Mouse (Mus musculus) cortical plate, adult 2 months (tissue): ENCODE data around the gene Lasp1. TPM values are rescaled to one million over a fixed set of nuclear protein-coding genes. Genes with fewer than 3 reads are reported as not detected.
A peak's percentile ranks its signal among the peaks of the same experiment; 100 is the strongest.
"Not testable (repeated sequence)": the region's sequence is repeated elsewhere in the genome, so short reads cannot be mapped to it uniquely, and the experiment has no call there.

Experiments used
- H3K27ac ChIP-seq: fragments of 200-500 bp; 2 replicates; pipeline ENCODE4 v1.5.1; 2012; ENCODE audit warnings: low read length, control low read depth, inconsistent platforms; ENCODE audit not compliant: insufficient read depth
- H3K4me1 ChIP-seq: fragments of 200-500 bp; 2 replicates; pipeline ENCODE4 v1.6.1; 2011; ENCODE audit warnings: low read length; ENCODE audit not compliant: control insufficient read depth, insufficient read depth
- H3K4me3 ChIP-seq: fragments of 200-500 bp; 2 replicates; pipeline ENCODE4 v1.5.1; 2011; ENCODE audit warnings: mild to moderate bottlenecking, low read length, control low read depth; ENCODE audit not compliant: insufficient read depth
- CTCF ChIP-seq: fragments of 200-500 bp; IDR thresholded peaks from 2 replicates; pipeline ENCODE4 v1.5.1; 2011; ENCODE audit warnings: mild to moderate bottlenecking, control low read depth, low read length; ENCODE audit not compliant: insufficient read depth; ENCODE audit errors: extremely low read depth
- POLR2A ChIP-seq: fragments of 200-500 bp; IDR thresholded peaks from 2 replicates; pipeline ENCODE4 v1.6.1; 2011; ENCODE audit warnings: mild to moderate bottlenecking, low read length, control low read depth; ENCODE audit not compliant: insufficient read depth; ENCODE audit errors: extremely low read depth
- polyA plus RNA-seq: library from polyadenylated mRNA; depleted of rRNA; stranded (reverse); fragments of >200 nt; gene quantifications from 2 replicates; pipeline ENCODE4 v1.2.3, GENCODE M21; 2012

Lasp1 gene
- polyA plus RNA-seq, 1 experiment, result 130 TPM

DNA sequence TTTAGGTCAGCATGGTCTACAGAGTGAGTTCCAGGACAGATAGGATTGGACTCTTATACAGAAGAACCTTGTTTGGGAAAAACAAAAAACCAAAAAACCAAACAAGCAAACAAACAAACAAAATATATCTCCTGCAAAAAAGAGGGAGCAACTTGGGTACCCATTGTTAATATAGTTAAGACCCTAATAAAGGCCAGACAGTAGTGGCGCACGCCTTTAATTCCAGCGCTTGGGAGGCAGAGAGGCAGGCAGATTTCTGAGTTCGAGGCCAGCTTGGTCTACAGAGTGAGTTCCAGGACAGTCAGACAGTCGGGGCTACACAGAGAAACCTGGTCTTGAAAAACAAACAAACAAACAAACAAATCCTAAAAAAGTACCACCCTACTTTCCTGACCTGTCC lies 9.1 kb upstream of the Lasp1 start:
- H3K4me3 ChIP-seq, result no peak overlapping the region
- TF ChIP-seq POLR2A (no peak), CTCF (no peak)

DNA sequence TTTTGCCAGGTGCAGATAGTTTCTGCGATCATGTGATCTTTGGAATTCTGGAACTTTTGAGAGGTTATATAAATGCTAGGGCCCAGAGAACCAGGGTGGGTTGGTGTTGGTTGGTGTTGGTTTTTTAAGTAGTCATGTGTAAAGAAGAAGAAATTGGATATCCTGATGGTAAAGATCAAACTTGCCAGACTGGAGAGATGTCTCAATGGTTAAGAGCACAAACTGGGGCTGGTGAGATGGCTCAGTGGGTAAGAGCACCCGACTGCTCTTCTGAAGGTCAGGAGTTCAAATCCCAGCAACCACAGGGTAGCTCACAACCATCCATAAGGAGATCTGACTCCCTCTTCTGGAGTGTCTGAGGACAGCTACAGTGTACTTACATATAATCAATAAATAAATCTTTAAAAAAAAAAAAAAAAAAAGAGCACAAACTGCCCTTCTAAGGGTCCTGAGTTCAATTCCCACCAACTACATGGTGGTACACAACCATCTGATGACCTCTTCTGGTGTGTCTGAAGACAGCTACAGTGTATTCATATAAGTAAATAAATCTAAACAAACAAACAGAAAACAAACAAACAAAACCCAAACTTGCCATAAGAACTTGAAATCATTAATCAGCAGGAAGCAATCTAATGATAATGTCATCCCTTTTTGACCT lies 7.9 kb upstream of the Lasp1 start:
- not testable (repeated sequence) for H3K4me1 ChIP-seq, H3K27ac ChIP-seq, H3K4me3 ChIP-seq

More for the DNA sequence above, 9.1 kb upstream of the Lasp1 start:
- Histone ChIP-seq H3K4me1 (no peaks in the 10 kb centered on the region), H3K27ac (no peak overlapping the region)

DNA sequence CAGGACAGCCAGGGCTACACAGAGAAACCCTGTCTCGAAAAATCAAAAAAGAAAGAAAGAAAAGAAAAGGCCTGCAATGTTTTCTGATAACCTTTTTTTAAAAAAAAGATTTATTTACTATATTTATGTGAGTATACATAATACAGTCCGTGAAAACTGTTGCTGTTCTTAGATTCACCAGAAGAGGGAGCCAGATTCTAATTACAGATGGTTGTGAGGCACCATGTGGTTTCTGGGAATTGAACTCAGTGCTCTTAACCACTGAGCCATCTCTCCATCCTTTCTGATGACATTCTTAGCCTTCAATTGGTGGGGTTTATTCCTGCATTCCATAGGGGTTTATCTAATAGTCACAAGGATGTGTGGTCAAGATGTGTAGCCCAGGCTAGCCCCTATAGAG lies 5.6 kb upstream of the Lasp1 start:
- TF ChIP-seq CTCF (peak; percentile 34; the same call in 1 of the 2 replicates), POLR2A (no peak)
- Histone ChIP-seq H3K27ac (no peak overlapping the region), H3K4me1 (no peaks in the 10 kb centered on the region), H3K4me3 (no peak overlapping the region)

DNA sequence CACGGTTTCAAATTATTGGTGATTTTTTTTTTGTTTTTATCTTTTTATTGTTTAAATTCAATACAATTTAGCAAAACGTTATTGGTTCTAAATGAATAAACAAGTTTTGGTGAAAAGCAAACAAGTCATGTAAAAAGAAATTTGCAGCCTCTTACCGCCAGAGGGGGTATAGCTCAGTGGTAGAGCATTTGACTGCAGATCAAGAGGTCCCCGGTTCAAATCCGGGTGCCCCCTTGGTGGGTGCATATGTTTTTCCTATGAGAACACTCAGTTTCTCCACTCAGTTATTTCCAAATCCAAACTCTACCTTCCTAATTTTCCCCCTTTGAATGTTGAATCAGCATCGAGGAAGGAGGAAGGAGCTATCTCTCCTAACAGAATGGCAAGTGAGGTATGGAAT lies 1.9 kb upstream of the Lasp1 start:
- Histone ChIP-seq H3K4me3 (peak overlapping the region; percentile 19; the same call in 1 of the 2 replicates), H3K27ac (no peak overlapping the region), H3K4me1 (peaks cover 2% of the 10 kb centered on the region; the same call in 1 of the 2 replicates)
- TF ChIP-seq CTCF (no peak), POLR2A (no peak)

DNA sequence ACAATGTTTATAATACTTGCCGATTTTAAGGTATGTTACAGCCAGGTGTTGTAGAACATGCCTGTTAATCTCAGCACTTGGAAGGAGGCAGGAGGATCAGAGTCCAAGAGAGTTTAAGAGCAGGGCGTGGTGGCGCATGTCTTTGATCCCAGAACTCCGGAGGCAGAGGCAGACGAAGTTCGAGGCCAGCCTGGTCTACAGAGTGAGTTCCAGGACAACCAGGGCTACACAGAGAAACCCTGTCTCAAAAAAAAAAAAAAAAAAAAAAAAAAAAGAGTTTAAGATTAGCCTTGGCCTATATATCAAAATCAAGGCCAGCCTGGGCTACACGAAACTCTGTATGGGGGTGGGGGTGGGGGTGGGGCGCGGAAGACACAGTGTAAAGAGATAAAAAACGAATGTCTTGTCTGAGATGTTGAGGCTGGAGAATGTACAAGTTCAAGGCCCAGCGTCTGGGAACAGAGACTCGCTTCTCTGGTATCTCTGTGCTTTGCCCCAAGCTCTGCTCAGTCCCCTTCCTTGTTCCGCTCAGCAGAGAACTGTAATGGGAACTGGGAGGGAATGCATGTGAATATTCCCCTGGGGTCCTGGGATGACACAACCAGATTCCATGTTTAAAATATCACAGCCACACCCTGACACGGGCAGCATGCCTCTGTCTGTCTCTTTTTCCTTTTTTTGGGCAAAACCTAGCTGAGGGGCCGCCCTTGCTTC lies 1.3 kb upstream of the Lasp1 start:
- Histone ChIP-seq H3K4me3 (no peak overlapping the region), H3K27ac (no peak overlapping the region), H3K4me1 (peaks cover 4% of the 10 kb centered on the region; the same call in 1 of the 2 replicates)
- TF ChIP-seq POLR2A, result no peak
- no peak for TF ChIP-seq CTCF

DNA sequence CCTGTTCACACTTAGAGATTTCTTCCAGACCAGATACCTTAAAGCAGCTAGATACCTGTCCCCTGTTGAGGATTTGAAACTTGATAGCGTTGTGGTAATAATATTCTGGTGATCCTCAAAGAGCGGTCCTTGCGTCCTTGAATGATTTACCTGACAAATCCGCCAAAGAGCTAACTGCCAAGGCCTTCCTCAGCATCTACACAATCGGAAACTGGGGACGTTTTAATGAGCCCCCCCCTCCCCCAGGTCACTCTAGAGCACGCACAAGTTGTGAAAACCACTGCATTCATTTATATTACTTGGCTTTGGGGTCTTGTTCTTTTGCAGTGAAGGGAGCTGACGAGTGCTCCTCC lies 741 bp upstream of the Lasp1 start:
- peaks cover 4% of the 10 kb centered on the region; the same call in 1 of the 2 replicates for H3K4me1 ChIP-seq
- H3K27ac ChIP-seq, result no peak overlapping the region
- TF ChIP-seq POLR2A (no peak), CTCF (no peak)
- peak overlapping the region; percentile 99; the same call in 1 of the 2 replicates for H3K4me3 ChIP-seq

DNA sequence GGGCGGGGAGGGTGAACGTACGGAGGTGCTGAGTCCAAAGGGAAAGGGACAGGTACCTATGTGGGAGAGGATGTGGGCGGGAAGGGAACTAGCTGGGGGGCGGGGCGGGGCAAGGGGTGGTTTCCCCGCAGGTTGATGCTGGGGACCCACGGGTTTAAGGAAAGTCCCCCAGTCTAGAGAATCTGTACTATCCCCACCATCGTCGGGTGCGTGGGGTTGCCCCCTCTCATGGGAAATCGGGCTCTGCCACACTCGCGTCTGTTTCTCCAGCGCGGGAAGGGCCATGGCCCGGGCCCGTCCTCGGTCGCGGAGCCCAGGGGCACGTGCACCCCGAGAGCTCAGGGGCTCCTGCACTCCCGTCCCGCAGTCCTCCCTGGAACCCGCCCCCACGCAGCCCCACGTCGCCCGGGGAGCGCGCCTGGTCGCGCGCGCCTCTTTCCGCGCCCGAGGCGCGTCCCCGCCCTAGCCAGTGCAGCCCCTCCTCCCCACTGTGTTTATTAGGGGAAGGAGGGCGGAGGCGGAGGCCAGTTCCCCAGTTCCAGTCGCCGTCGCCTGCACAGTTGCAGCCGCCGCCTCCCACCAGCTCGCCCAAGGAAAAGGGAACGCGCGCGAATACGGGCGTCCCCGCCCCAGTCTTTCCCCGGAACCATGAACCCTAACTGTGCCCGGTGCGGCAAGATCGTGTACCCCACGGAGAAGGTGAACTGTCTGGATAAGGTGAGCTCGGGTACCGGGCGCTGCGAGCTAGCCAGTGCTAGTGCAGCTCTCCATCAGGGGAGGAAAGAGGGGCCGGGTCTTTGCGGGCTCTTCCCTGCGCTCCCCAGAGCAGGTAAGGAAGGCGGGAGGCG lies 570 bp downstream of the Lasp1 start:
- Histone ChIP-seq H3K4me1 (peaks cover 6% of the 10 kb centered on the region; the same call in 1 of the 2 replicates), H3K27ac (peak overlapping the region; percentile 99), H3K4me3 (peak overlapping the region; percentile 99)
- TF ChIP-seq CTCF (no peak), POLR2A (peak; percentile 84)

DNA sequence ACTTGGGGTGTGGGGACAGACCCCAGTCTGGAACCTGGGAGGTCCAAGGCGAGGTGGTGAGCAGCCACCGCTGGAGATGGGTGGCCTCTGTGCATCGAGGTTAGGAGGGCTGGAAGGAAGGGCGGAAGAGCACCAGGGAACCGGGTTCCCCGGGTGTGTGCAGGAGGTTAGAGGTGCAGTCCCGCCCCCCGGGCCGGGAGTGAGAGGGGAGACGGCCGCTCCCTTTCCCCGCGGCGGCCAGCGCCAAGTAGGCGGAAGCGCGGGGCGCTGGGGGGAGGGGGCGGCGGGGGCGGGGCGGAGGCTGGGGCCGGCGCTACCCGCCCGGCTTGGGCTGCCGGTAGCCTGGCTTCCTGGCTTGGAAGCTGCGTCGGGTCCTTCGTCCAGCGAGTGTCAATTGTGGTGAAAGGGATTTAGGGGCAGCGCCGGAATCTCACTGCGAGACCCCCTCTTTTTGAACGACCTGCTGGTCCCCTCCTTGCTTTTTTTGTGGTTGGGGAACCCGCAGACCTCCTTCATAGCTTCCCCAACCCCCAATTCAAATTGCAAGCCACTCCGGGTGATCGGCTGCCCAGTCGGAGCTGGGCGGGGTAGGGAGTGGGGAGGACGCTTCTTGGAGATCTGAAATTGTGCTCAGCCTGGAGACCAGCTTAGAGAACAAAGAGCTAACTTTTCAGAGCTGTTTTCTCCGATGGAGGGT lies 1.3 kb downstream of the Lasp1 start:
- TF ChIP-seq POLR2A, result no peak; the same call in 1 of the 2 replicates
- TF ChIP-seq CTCF, result no peak
- H3K4me1 ChIP-seq, result peaks cover 11% of the 10 kb centered on the region
- peak overlapping the region; percentile 99 for H3K4me3 ChIP-seq
- peak overlapping the region; percentile 99 for H3K27ac ChIP-seq

DNA sequence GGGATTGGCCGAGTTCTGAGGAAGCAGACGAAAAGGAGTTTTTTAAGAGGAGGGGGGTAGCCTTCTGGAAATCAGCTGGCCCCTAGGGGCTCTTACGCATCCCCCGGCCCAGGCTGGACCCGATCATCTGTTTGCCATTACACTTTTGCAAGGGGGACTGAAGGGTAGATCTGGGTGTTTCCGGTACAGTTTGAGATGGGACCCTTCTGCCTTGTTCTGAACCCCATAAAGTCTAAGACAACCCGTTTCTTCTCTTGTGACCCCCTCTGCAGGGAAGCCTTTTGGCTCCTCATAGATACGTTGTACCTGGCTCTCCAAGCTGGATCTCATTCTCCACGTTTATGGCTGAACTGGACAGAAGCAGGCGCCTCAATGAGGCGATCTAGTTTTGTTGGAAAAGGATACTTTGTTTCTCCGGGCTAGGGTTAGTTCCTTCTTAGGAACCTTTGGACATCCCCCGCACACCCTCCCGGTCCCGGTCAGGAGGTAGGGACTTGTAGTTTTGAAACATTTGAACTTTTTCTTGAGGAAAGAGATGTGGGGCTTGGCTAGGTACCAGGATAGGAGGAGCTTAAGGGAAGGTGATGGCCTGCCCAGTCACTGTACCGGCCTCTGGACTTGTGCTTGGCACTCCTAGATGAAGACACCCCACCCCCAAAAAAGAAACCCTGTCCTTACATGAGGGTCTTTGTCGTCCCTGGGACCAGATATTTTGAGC lies 2.0 kb downstream of the Lasp1 start:
- H3K4me1 ChIP-seq, result peaks cover 12% of the 10 kb centered on the region
- TF ChIP-seq POLR2A (no peak), CTCF (no peak)
- H3K4me3 ChIP-seq, result peak overlapping the region; percentile 99
- peak overlapping the region; percentile 97 for H3K27ac ChIP-seq
